Comparison of ENCODE assay signal across 15 mouse cellular contexts in the genomic region with DNA sequence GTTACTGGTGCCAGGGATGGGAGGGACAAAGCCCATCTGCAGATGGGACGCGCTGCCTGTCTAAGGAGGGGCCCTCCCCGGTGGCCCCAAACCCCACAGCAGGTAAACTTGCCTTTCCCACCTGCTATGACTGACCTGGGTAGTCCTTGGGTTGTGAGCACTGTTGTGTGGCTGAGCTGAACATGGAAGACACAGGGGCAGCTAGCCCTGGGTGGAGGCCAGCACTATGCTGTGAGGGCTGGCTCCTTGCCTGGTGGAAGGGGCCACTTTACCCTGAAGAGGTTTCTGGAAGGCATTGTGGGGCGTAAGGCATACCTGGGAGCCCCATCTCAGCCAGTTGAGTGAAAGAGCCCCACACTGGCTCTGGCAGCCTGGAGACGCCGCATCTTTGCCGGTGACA. TPM values are rescaled to one million over a fixed set of nuclear protein-coding genes. Genes with fewer than 3 reads are reported as not detected.
DNase-seq lines count a peak whose midpoint lies in the region; ATAC-seq and TF ChIP-seq lines count a peak whose summit lies in the region.
"Had no signal": no experiment of that assay in that cellular context is flagged by ENCODE, and none has a peak within 500 bp of the region (broad histone marks: within the 10 kb centered on the region; RNA-seq: fewer than 3 reads in every experiment).

No protein-coding gene starts in this region.

- H3K9ac ChIP-seq in intestine, embryonic 16.5 days (ENCODE audit: low read depth, low read length): peak overlapping the region; percentile 24; the same call in 1 of the 2 replicates
- H3K9ac ChIP-seq in intestine, embryonic 15.5 days: no peak overlapping the region
- H3K9ac ChIP-seq in midbrain, postnatal 0 days (replicated peaks; ENCODE audit: low read length, poor library complexity, severe bottlenecking): peak overlapping the region; percentile 19; the same call in 1 of the 2 replicates
- H3K9ac ChIP-seq in midbrain, embryonic 11.5 days (ENCODE audit: low read length): no peak overlapping the region

- DNase-seq in cerebellum, postnatal 14 days: peak; percentile 78 to 81
- DNase-seq in cerebellum, adult 18-20 months: no peak
- no peak for DNase-seq in midbrain, postnatal 0 days (ENCODE audit: low spot score)
- DNase-seq in midbrain, embryonic 11.5 days (ENCODE audit: low spot score, missing footprints): no peak
- DNase-seq in urinary bladder, postnatal 4 days (ENCODE audit: low spot score in 2 of 2): no peak
- no peak for DNase-seq in testis, postnatal 14 days (ENCODE audit: low spot score)
- DNase-seq: cerebellum, adult 8-10 months; layer of hippocampus, adult 9-11 months; thymus, adult 18-20 months had no signal

- WGBS in intestine, embryonic 16.5 days: 83% methylated on average over 7 of the region's 7 CpGs
- WGBS in intestine, embryonic 15.5 days: 85% methylated on average over 7 of the region's 7 CpGs
- 93% methylated on average over 7 of the region's 7 CpGs for WGBS in midbrain, postnatal 0 days
- WGBS in midbrain, embryonic 11.5 days: 94% methylated on average over 7 of the region's 7 CpGs

- peaks cover 18% of the 10 kb centered on the region for H3K4me1 ChIP-seq in intestine, embryonic 16.5 days (ENCODE audit: control insufficient read depth, insufficient read depth, low read length)
- peaks cover 17% of the 10 kb centered on the region for H3K4me1 ChIP-seq in intestine, embryonic 15.5 days (replicated peaks)
- no peaks in the 10 kb centered on the region for H3K4me1 ChIP-seq in midbrain, postnatal 0 days (ENCODE audit: insufficient read depth, low read length)
- peaks cover 4% of the 10 kb centered on the region; the same call in 1 of the 2 replicates for H3K4me1 ChIP-seq in midbrain, embryonic 11.5 days (ENCODE audit: control insufficient read depth, insufficient read depth, low read length)

- H3K27ac ChIP-seq in intestine, embryonic 16.5 days (ENCODE audit: low read length): no peak overlapping the region
- H3K27ac ChIP-seq in intestine, embryonic 15.5 days: no peak overlapping the region
- no peak overlapping the region for H3K27ac ChIP-seq in midbrain, postnatal 0 days (ENCODE audit: low read depth, low read length)
- no peak overlapping the region for H3K27ac ChIP-seq in midbrain, embryonic 11.5 days (ENCODE audit: low read depth, low read length)
- H3K27ac ChIP-seq: embryonic facial prominence, embryonic 10.5 days had no signal

- H3K36me3 ChIP-seq in intestine, embryonic 16.5 days (ENCODE audit: control insufficient read depth, insufficient read depth, low read length): 0 out of 2 replicates have a peak, but pooled peaks cover 7% of the 10 kb centered on the region
- H3K36me3 ChIP-seq in intestine, embryonic 15.5 days: peaks cover 11% of the 10 kb centered on the region
- H3K36me3 ChIP-seq in midbrain, postnatal 0 days (ENCODE audit: insufficient read depth, low read length): no peaks in the 10 kb centered on the region
- no peaks in the 10 kb centered on the region for H3K36me3 ChIP-seq in midbrain, embryonic 11.5 days (ENCODE audit: control insufficient read depth, insufficient read depth, low read length)

- no peak overlapping the region for H3K4me3 ChIP-seq in intestine, embryonic 16.5 days (ENCODE audit: low read length)
- no peak overlapping the region for H3K4me3 ChIP-seq in intestine, embryonic 15.5 days (replicated peaks)
- H3K4me3 ChIP-seq in midbrain, postnatal 0 days (ENCODE audit: low read depth, low read length): no peak overlapping the region
- no peak overlapping the region for H3K4me3 ChIP-seq in midbrain, embryonic 11.5 days (ENCODE audit: low read depth, low read length)
- H3K4me3 ChIP-seq: embryonic facial prominence, embryonic 10.5 days had no signal

- no peak for TF ChIP-seq CTCF in midbrain, postnatal 0 days (IDR thresholded peaks at IDR 0.05)

- no peaks in the 10 kb centered on the region for H3K9me3 ChIP-seq in intestine, embryonic 16.5 days (ENCODE audit: control insufficient read depth, low read length)
- no peaks in the 10 kb centered on the region for H3K9me3 ChIP-seq in intestine, embryonic 15.5 days
- H3K9me3 ChIP-seq in midbrain, postnatal 0 days (ENCODE audit: low read length): no peaks in the 10 kb centered on the region
- H3K9me3 ChIP-seq in midbrain, embryonic 11.5 days (ENCODE audit: control insufficient read depth, low read length): no peaks in the 10 kb centered on the region
- H3K9me3 ChIP-seq: embryonic facial prominence, embryonic 10.5 days had no signal

- no peak for ATAC-seq in intestine, embryonic 16.5 days
- ATAC-seq in intestine, embryonic 15.5 days: no peak
- no peak for ATAC-seq in midbrain, postnatal 0 days (ENCODE audit: low FRiP score)
- no peak for ATAC-seq in midbrain, embryonic 11.5 days (ENCODE audit: low FRiP score)

- H3K27me3 ChIP-seq in intestine, embryonic 16.5 days (replicated peaks; ENCODE audit: control insufficient read depth, insufficient read depth, low read length): no peaks in the 10 kb centered on the region
- no peaks in the 10 kb centered on the region for H3K27me3 ChIP-seq in intestine, embryonic 15.5 days (replicated peaks)
- no peaks in the 10 kb centered on the region for H3K27me3 ChIP-seq in midbrain, postnatal 0 days (ENCODE audit: insufficient read depth, low read length)
- no peaks in the 10 kb centered on the region for H3K27me3 ChIP-seq in midbrain, embryonic 11.5 days (ENCODE audit: control insufficient read depth, insufficient read depth, low read length)

- H3K4me2 ChIP-seq in intestine, embryonic 16.5 days (ENCODE audit: low read depth, low read length): peak overlapping the region; percentile 13; the same call in 1 of the 2 replicates
- no peak overlapping the region for H3K4me2 ChIP-seq in intestine, embryonic 15.5 days (replicated peaks)
- H3K4me2 ChIP-seq in midbrain, postnatal 0 days (ENCODE audit: low read depth, low read length, poor library complexity, severe bottlenecking): no peak overlapping the region
- no peak overlapping the region for H3K4me2 ChIP-seq in midbrain, embryonic 11.5 days

RNA-seq across cellular contexts. Expression of a gene that starts 4.5 kb away (rescaled TPM):
- not detected in 2 replicates for polyA plus RNA-seq in intestine, embryonic 16.5 days (2015; fragmentation: Nextera tagmentation; extraction: Ambion mirVana)
- polyA plus RNA-seq in intestine, embryonic 15.5 days (2015; fragmentation: Nextera tagmentation; extraction: Ambion mirVana): not detected in 2 replicates
- total RNA-seq in midbrain, postnatal 0 days (2014; rRNA removed): not detected in 2 replicates
- 0.25 TPM in 1 of 2 replicates, not detected in the other for polyA plus RNA-seq in midbrain, postnatal 0 days (2015; fragmentation: Nextera tagmentation; extraction: Ambion mirVana)
- not detected in 2 replicates for polyA plus RNA-seq in midbrain, embryonic 11.5 days (2014; fragmentation: Nextera tagmentation; extraction: Ambion mirVana)
- total RNA-seq: megakaryocyte progenitor cell, adult 5-6 weeks had no signal
- polyA plus RNA-seq: embryonic facial prominence, embryonic 10.5 days; kidney, embryonic 14.5 days; limb, embryonic 11.5 days had no signal

RNA-seq across cellular contexts. Expression of a gene that starts 11.1 kb away (rescaled TPM):
- polyA plus RNA-seq in intestine, embryonic 16.5 days (2015; fragmentation: Nextera tagmentation; extraction: Ambion mirVana): 110 and 118 TPM in 2 replicates
- 113 and 124 TPM in 2 replicates for polyA plus RNA-seq in intestine, embryonic 15.5 days (2015; fragmentation: Nextera tagmentation; extraction: Ambion mirVana)
- 69.9 and 83.0 TPM in 2 replicates for total RNA-seq in midbrain, postnatal 0 days (2014; rRNA removed)
- polyA plus RNA-seq in midbrain, postnatal 0 days (2015; fragmentation: Nextera tagmentation; extraction: Ambion mirVana): 63.2 and 70.9 TPM in 2 replicates
- 52.6 and 58.3 TPM in 2 replicates for polyA plus RNA-seq in midbrain, embryonic 11.5 days (2014; fragmentation: Nextera tagmentation; extraction: Ambion mirVana)

RNA-seq across cellular contexts. Expression of a gene that starts 13.3 kb away (rescaled TPM):
- 113 and 116 TPM in 2 replicates for polyA plus RNA-seq in intestine, embryonic 16.5 days (2015; fragmentation: Nextera tagmentation; extraction: Ambion mirVana)
- 79.9 and 90.3 TPM in 2 replicates for polyA plus RNA-seq in intestine, embryonic 15.5 days (2015; fragmentation: Nextera tagmentation; extraction: Ambion mirVana)
- total RNA-seq in midbrain, postnatal 0 days (2014; rRNA removed): 6.4 and 8.4 TPM in 2 replicates
- 5.0 and 6.3 TPM in 2 replicates for polyA plus RNA-seq in midbrain, postnatal 0 days (2015; fragmentation: Nextera tagmentation; extraction: Ambion mirVana)
- polyA plus RNA-seq in midbrain, embryonic 11.5 days (2014; fragmentation: Nextera tagmentation; extraction: Ambion mirVana): 8.2 TPM in 2 replicates

RNA-seq across cellular contexts. Expression of a gene that starts 37.3 kb away (rescaled TPM):
- 24.8 and 27.0 TPM in 2 replicates for polyA plus RNA-seq in intestine, embryonic 16.5 days (2015; fragmentation: Nextera tagmentation; extraction: Ambion mirVana)
- polyA plus RNA-seq in intestine, embryonic 15.5 days (2015; fragmentation: Nextera tagmentation; extraction: Ambion mirVana): 31.1 and 32.6 TPM in 2 replicates
- 237 and 261 TPM in 2 replicates for total RNA-seq in midbrain, postnatal 0 days (2014; rRNA removed)
- 155 and 162 TPM in 2 replicates for polyA plus RNA-seq in midbrain, postnatal 0 days (2015; fragmentation: Nextera tagmentation; extraction: Ambion mirVana)
- polyA plus RNA-seq in midbrain, embryonic 11.5 days (2014; fragmentation: Nextera tagmentation; extraction: Ambion mirVana): 42.9 and 47.4 TPM in 2 replicates

Comparison
In these comparisons a context has a peak if more than half of its experiments do, and no peak if none do; other contexts are left out.
1. DNase-seq: peak in cerebellum, postnatal 14 days (2 of 2); none in cerebellum, adult 18-20 months (0 of 2), midbrain, postnatal 0 days (single experiment), midbrain, embryonic 11.5 days (single experiment), urinary bladder, postnatal 4 days (0 of 2) and testis, postnatal 14 days (single experiment).
2. H3K9ac ChIP-seq: peak in intestine, embryonic 16.5 days (single experiment) and midbrain, postnatal 0 days (single experiment); none in intestine, embryonic 15.5 days (single experiment) and midbrain, embryonic 11.5 days (single experiment).